Mouse (Mus musculus) hindbrain, postnatal 0 days (tissue): ENCODE data around the gene Gimap3. TPM values are rescaled to one million over a fixed set of nuclear protein-coding genes. Genes with fewer than 3 reads are reported as not detected.

Source experiments
- ATAC-seq: fragments of 200-750 bp; cut with Nextera tagmentation; 2 replicates; pipeline ENCODE4 v1.8.0; 2017; ENCODE audit warnings: mild to moderate bottlenecking, moderate TSS enrichment, moderate library complexity
- DNase-seq: peaks from one replicate; pipeline ENCODE4 v3.0.0-alpha.2; 2015; ENCODE audit warnings: low spot score
- H3K27ac ChIP-seq: fragments of 300-500 bp; sonication (generic); 2 replicates; pipeline ENCODE4 v1.5.1; 2014; ENCODE audit warnings: mild to moderate bottlenecking
- H3K27me3 ChIP-seq: fragments of 300-500 bp; sonication (generic); 2 replicates; pipeline ENCODE4 v1.6.1; 2014; ENCODE audit warnings: low read length, mixed read lengths; ENCODE audit not compliant: insufficient read depth
- H3K36me3 ChIP-seq: fragments of 300-500 bp; sonication (generic); 2 replicates; pipeline ENCODE4 v1.6.1; 2014; ENCODE audit warnings: low read length, mixed read lengths; ENCODE audit not compliant: insufficient read depth
- H3K4me1 ChIP-seq: fragments of 300-500 bp; sonication (generic); 2 replicates; pipeline ENCODE4 v1.6.1; 2014; ENCODE audit warnings: antibody characterized with exemption, low read length, mixed read lengths; ENCODE audit not compliant: insufficient read depth
- H3K4me2 ChIP-seq: fragments of 300-500 bp; sonication (generic); 2 replicates; pipeline ENCODE4 v1.6.1; 2014; ENCODE audit warnings: low read depth, mild to moderate bottlenecking, low read length, moderate library complexity, mixed read lengths
- H3K4me3 ChIP-seq: fragments of 300-500 bp; sonication (generic); 2 replicates; pipeline ENCODE4 v1.5.1; 2014; ENCODE audit warnings: low read length
- H3K9ac ChIP-seq: fragments of 300-500 bp; sonication (generic); replicated peaks from 2 replicates; pipeline ENCODE4 v1.6.1; 2014; ENCODE audit warnings: mild to moderate bottlenecking, low read length, moderate library complexity, mixed read lengths
- H3K9me3 ChIP-seq: fragments of 300-500 bp; sonication (generic); 2 replicates; pipeline ENCODE4 v1.6.1; 2016; ENCODE audit warnings: low read length, mixed read lengths
- CTCF ChIP-seq: IDR thresholded peaks from 2 replicates; pipeline ENCODE4 v1.5.1; 2016; ENCODE audit warnings: antibody characterized with exemption, control low read depth, low read depth
- WGBS: fragments of 180-500 bp; shearing (Covaris S2); extraction: QIAGEN DNeasy Blood & Tissue Kit; methylation state at CpG from one replicate; pipeline ENCODE4 v1.1.7; 2014; 5-methylcytosine and 5-hydroxymethylcytosine counted together
- polyA plus RNA-seq: library from polyadenylated mRNA; unstranded; fragments of >200 nt; fragmentation: Nextera tagmentation; extraction: Ambion mirVana; gene quantifications from 2 replicates; pipeline ENCODE4 v1.2.1, GENCODE M21; 2015
- total RNA-seq: library from RNA; depleted of rRNA; stranded (reverse); fragments of >200 nt; gene quantifications from 2 replicates; pipeline ENCODE4 v1.2.3, GENCODE M21; 2014; rRNA removed

Gimap3 gene
- total RNA-seq (not detected in 2 replicates), polyA plus RNA-seq (not detected in 2 replicates)

- Histone ChIP-seq H3K4me3 (no peak within 1 kb of the TSS), H3K27ac (no peak within 1 kb of the TSS), H3K27me3 (no peaks in the 10 kb centered on the region), H3K4me2 (no peak within 1 kb of the TSS), H3K4me1 (no peaks in the 10 kb centered on the region), H3K9me3 (no peaks in the 10 kb centered on the region), H3K36me3 (no peaks in the 10 kb centered on the region), H3K9ac (no peak within 1 kb of the TSS)
- DNase-seq (no peak), ATAC-seq (no peak)
- 97% methylated on average over 3 of the region's 3 CpGs for WGBS
- TF ChIP-seq CTCF, result no peak
Observed at GRCm38 (mm10) chr6:48770696-48771095, at the start of gene Gimap3. Gimap3 (minus strand) TSS chr6:48770851.

DNA sequence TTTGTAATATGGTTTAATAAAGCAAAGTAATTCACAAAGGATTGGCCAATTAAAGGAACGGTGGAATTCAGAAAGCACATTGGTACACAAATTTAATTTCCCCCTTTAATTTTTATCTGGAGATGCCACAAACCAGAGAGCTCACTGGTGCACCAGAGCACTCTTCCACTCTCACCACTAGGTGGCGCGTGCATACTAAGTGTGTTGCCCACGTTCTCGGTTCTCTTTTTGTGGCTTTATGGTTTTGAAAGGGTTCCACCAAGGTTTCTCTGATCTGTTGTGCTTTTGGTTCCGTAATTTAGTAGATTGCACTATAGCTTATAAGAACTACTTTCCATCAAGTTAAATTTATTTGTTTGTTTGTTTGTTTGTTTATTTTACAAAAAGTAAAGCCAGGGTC, 47.2 kb upstream of the Gimap3 start:
- Histone ChIP-seq H3K4me2 (no peak overlapping the region), H3K9ac (no peak overlapping the region), H3K4me1 (no peaks in the 10 kb centered on the region), H3K27ac (no peak overlapping the region), H3K4me3 (no peak overlapping the region), H3K27me3 (no peaks in the 10 kb centered on the region), H3K9me3 (no peaks in the 10 kb centered on the region), H3K36me3 (no peaks in the 10 kb centered on the region)
- 6% methylated on average over 6 of the region's 6 CpGs for WGBS
- ATAC-seq (no peak), DNase-seq (peak; percentile 93)
- TF ChIP-seq CTCF, result peak; percentile 90

DNA sequence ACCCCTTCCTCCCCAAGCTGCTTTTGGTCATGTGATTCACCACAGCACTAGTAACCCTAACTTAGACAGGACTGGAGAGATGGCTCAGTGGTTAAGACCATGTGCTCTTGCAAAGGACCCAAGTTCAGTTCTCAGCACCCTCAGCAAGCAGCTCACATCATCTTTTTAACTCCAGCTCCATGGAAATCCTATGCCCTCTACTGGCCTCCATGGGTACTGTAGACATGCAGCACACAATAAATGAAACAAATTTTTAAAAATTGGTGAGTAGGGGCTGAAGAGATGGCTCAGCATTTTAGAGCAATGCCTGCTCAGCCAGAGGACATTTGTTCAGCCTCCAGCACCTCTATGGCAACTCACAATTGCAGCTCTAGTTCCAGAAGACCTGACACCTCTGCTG, 44.4 kb upstream of the Gimap3 start:
- no peaks in the 10 kb centered on the region for H3K9me3 ChIP-seq
- TF ChIP-seq CTCF, result peak; percentile 28
- DNase-seq (no peak), ATAC-seq (no peak)
- H3K9ac ChIP-seq, result no peak overlapping the region
- H3K27ac ChIP-seq, result no peak overlapping the region
- no peak overlapping the region for H3K4me2 ChIP-seq
- H3K27me3 ChIP-seq, result no peaks in the 10 kb centered on the region
- H3K36me3 ChIP-seq, result no peaks in the 10 kb centered on the region
- no peak overlapping the region for H3K4me3 ChIP-seq
- no peaks in the 10 kb centered on the region for H3K4me1 ChIP-seq

- no peaks in the 10 kb centered on the region for H3K9me3 ChIP-seq
- DNase-seq (no peak), ATAC-seq (no peak)
Observed at GRCm38 (mm10) chr6:48809494-48810219, 39.0 kb upstream of the Gimap3 start.

GRCm38 (mm10) chr6:48806746-48807145, 36.1 kb upstream of the Gimap3 start:
- DNase-seq, result no peak
- Histone ChIP-seq H3K9ac (no peak overlapping the region), H3K4me1 (no peaks in the 10 kb centered on the region), H3K9me3 (no peaks in the 10 kb centered on the region), H3K36me3 (no peaks in the 10 kb centered on the region), H3K27ac (no peak overlapping the region), H3K27me3 (no peaks in the 10 kb centered on the region), H3K4me3 (no peak overlapping the region), H3K4me2 (no peak overlapping the region)
- no peak for TF ChIP-seq CTCF
- WGBS, result 94% methylated on average over 3 of the region's 3 CpGs
- ATAC-seq, result no peak

More at GRCm38 (mm10) chr6:48809494-48810219, 39.0 kb upstream of the Gimap3 start:
- WGBS, result 80% methylated on average over 3 of the region's 3 CpGs
- H3K27ac ChIP-seq, result no peak overlapping the region
- H3K36me3 ChIP-seq, result no peaks in the 10 kb centered on the region
- H3K27me3 ChIP-seq, result no peaks in the 10 kb centered on the region
- H3K9ac ChIP-seq, result no peak overlapping the region
- H3K4me1 ChIP-seq, result no peaks in the 10 kb centered on the region
- TF ChIP-seq CTCF, result no peak
- no peak overlapping the region for H3K4me3 ChIP-seq
- no peak overlapping the region for H3K4me2 ChIP-seq

GRCm38 (mm10) chr6:48804346-48804745, 33.7 kb upstream of the Gimap3 start:
- Histone ChIP-seq H3K27me3 (no peaks in the 10 kb centered on the region), H3K4me2 (no peak overlapping the region), H3K9me3 (no peaks in the 10 kb centered on the region), H3K27ac (no peak overlapping the region), H3K36me3 (no peaks in the 10 kb centered on the region), H3K9ac (no peak overlapping the region), H3K4me1 (no peaks in the 10 kb centered on the region), H3K4me3 (no peak overlapping the region)
- DNase-seq (no peak), ATAC-seq (no peak)
- 86% methylated on average over 5 of the region's 5 CpGs for WGBS
- TF ChIP-seq CTCF, result no peak

DNA sequence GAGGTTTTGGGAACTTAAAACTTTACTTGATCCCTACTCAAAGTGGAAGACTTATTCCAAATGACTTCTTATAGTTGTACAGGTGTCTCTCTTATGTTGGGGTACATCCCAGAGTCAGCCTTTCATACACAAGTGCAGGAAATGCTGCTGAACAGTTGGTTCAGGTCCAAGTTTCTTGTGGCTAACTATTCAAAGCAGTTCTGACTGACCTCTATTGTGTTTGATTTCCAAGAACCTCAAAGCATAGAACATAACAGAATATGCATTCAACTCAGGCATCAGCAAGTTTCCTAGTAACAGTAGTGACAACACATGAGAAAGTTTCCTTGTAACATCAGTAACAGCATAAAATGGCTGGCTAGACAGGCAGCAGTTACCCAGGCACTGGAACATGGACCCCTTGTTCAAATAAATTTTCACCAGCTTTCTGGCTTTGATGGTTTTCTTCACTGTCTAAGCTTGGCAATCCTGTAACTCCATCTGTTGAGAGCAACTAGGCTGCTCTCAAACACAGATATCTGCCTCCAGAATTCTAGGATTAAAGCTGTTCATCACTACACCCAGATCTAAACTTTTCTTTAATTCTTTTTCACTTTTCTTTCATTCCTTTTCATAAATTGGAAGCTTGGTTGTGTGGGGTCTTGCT, 32.9 kb upstream of the Gimap3 start:
- H3K27me3 ChIP-seq, result no peaks in the 10 kb centered on the region
- H3K27ac ChIP-seq, result peak overlapping the region; percentile 26; the same call in 1 of the 2 replicates
- no peak overlapping the region for H3K4me3 ChIP-seq
- TF ChIP-seq CTCF, result no peak
- peak; percentile 46 for DNase-seq
- no peaks in the 10 kb centered on the region for H3K4me1 ChIP-seq
- H3K9ac ChIP-seq, result no peak overlapping the region
- ATAC-seq, result peak; percentile 55; the same call in 1 of the 2 replicates
- no peak overlapping the region for H3K4me2 ChIP-seq
- H3K36me3 ChIP-seq, result no peaks in the 10 kb centered on the region
- H3K9me3 ChIP-seq, result no peaks in the 10 kb centered on the region
